Mouse (Mus musculus) neural tube, embryonic 13.5 days (tissue): ENCODE measurements around the gene Camk2g. TPM values are rescaled to one million over a fixed set of nuclear protein-coding genes. Genes with fewer than 3 reads are reported as not detected.
"Not testable (repeated sequence)": the region's sequence is repeated elsewhere in the genome, so short reads cannot be mapped to it uniquely, and the experiment has no call there.

Source experiments
- ATAC-seq: fragments of 200-750 bp; cut with Nextera tagmentation; 2 replicates; pipeline ENCODE4 v1.8.0; 2017; ENCODE audit warnings: low read depth, mild to moderate bottlenecking, moderate TSS enrichment, moderate library complexity
- H3K27ac ChIP-seq: fragments of 300-500 bp; sonication (generic); replicated peaks from 2 replicates; pipeline ENCODE4 v1.5.1; 2015; ENCODE audit warnings: moderate library complexity, mild to moderate bottlenecking, inconsistent platforms
- H3K27me3 ChIP-seq: fragments of 300-500 bp; sonication (generic); 2 replicates; pipeline ENCODE4 v1.6.1; 2015; ENCODE audit warnings: mild to moderate bottlenecking, inconsistent platforms
- H3K36me3 ChIP-seq: fragments of 300-500 bp; sonication (generic); 2 replicates; pipeline ENCODE4 v1.6.1; 2015; ENCODE audit warnings: mild to moderate bottlenecking, inconsistent platforms
- H3K4me1 ChIP-seq: fragments of 300-500 bp; sonication (generic); replicated peaks from 2 replicates; pipeline ENCODE4 v1.6.1; 2015; ENCODE audit warnings: inconsistent platforms
- H3K4me2 ChIP-seq: fragments of 300-500 bp; sonication (generic); 2 replicates; pipeline ENCODE4 v1.6.1; 2015; ENCODE audit warnings: inconsistent platforms, mild to moderate bottlenecking, moderate library complexity
- H3K4me3 ChIP-seq: fragments of 300-500 bp; sonication (generic); 2 replicates; pipeline ENCODE4 v1.5.1; 2015; ENCODE audit warnings: mild to moderate bottlenecking, inconsistent platforms
- H3K9ac ChIP-seq: fragments of 300-500 bp; sonication (generic); 2 replicates; pipeline ENCODE4 v1.6.1; 2015; ENCODE audit warnings: moderate library complexity, mild to moderate bottlenecking, inconsistent platforms
- H3K9me3 ChIP-seq: fragments of 300-500 bp; sonication (generic); 2 replicates; pipeline ENCODE4 v1.6.1; 2016; ENCODE audit warnings: inconsistent platforms
- WGBS: fragments of 180-500 bp; shearing (Covaris S2); methylation state at CpG from one replicate; pipeline ENCODE4 v1.1.7; 2015; 5-methylcytosine and 5-hydroxymethylcytosine counted together
- polyA plus RNA-seq: library from polyadenylated mRNA; unstranded; fragments of >200 nt; fragmentation: Nextera tagmentation; extraction: Ambion mirVana; gene quantifications from 2 replicates; pipeline ENCODE4 v1.2.1, GENCODE M21; 2015

Gene Camk2g
- polyA plus RNA-seq, 1 experiment from 2014 or later = 155 TPM

GRCm38 (mm10) chr14:20703461-20703860 is 90.4 kb downstream of the Camk2g start:
- Histone ChIP-seq H3K4me1 (peaks cover 59% of the 10 kb centered on the region), H3K9ac (peak overlapping the region; percentile 88), H3K27ac (peak overlapping the region; percentile 92), H3K4me3 (peak overlapping the region; percentile 79), H3K36me3 (peaks cover 27% of the 10 kb centered on the region), H3K4me2 (peak overlapping the region; percentile 68)
- WGBS = 7% methylated on average over 8 of the region's 8 CpGs
- H3K9me3 ChIP-seq, ATAC-seq, H3K27me3 ChIP-seq: not testable (repeated sequence)

GRCm38 (mm10) chr14:20702741-20703381 is 91.0 kb downstream of the Camk2g start, which contains the start of gene Chchd1:
Chchd1 (plus strand) TSS chr14:20703006.
- Histone ChIP-seq H3K27me3 (no peaks in the 10 kb centered on the region), H3K9ac (peak within 1 kb of the TSS; percentile 88), H3K4me3 (peak within 1 kb of the TSS; percentile 79), H3K36me3 (peaks cover 31% of the 10 kb centered on the region), H3K4me2 (peak within 1 kb of the TSS; percentile 68), H3K9me3 (no peaks in the 10 kb centered on the region), H3K4me1 (peaks cover 61% of the 10 kb centered on the region), H3K27ac (peak within 1 kb of the TSS; percentile 92)
- under 1% methylated on average over 61 of the region's 61 CpGs for WGBS
- ATAC-seq = peak; percentile 64

- H3K27ac ChIP-seq = peak overlapping the region; percentile 92
- H3K27me3 ChIP-seq = no peaks in the 10 kb centered on the region
- H3K9me3 ChIP-seq = no peaks in the 10 kb centered on the region
- peaks cover 68% of the 10 kb centered on the region for H3K4me1 ChIP-seq
- peak; percentile 7; the same call in 1 of the 2 replicates for ATAC-seq
- WGBS = 15% methylated on average over 15 of the region's 15 CpGs
- peaks cover 32% of the 10 kb centered on the region for H3K36me3 ChIP-seq
- peak overlapping the region; percentile 88 for H3K9ac ChIP-seq
- peak overlapping the region; percentile 68 for H3K4me2 ChIP-seq
- H3K4me3 ChIP-seq = peak overlapping the region; percentile 79
Measured at GRCm38 (mm10) chr14:20702096-20702740, 91.7 kb downstream of the Camk2g start.

GRCm38 (mm10) chr14:20701554-20701953 is 92.3 kb downstream of the Camk2g start:
- Histone ChIP-seq H3K9me3 (no peaks in the 10 kb centered on the region), H3K4me1 (peaks cover 70% of the 10 kb centered on the region), H3K27ac (no peak overlapping the region), H3K36me3 (peaks cover 32% of the 10 kb centered on the region), H3K4me2 (peak overlapping the region; percentile 68), H3K4me3 (peak overlapping the region; percentile 79), H3K27me3 (no peaks in the 10 kb centered on the region), H3K9ac (peak overlapping the region; percentile 88)
- no peak for ATAC-seq
- WGBS = 83% methylated on average over 8 of the region's 8 CpGs

- ATAC-seq = no peak
- H3K4me3 ChIP-seq = no peak overlapping the region
Measured at GRCm38 (mm10) chr14:20700362-20700761, 93.5 kb downstream of the Camk2g start.

GRCm38 (mm10) chr14:20698515-20698914 is 95.4 kb downstream of the Camk2g start:
- Histone ChIP-seq H3K27me3 (no peaks in the 10 kb centered on the region), H3K4me2 (peak overlapping the region; percentile 84), H3K4me1 (peaks cover 81% of the 10 kb centered on the region), H3K27ac (no peak overlapping the region), H3K9ac (peak overlapping the region; percentile 87), H3K36me3 (peaks cover 24% of the 10 kb centered on the region), H3K9me3 (no peaks in the 10 kb centered on the region), H3K4me3 (peak overlapping the region; percentile 77; the same call in 1 of the 2 replicates)
- 94% methylated on average over 2 of the region's 2 CpGs for WGBS
- ATAC-seq = no peak

More at GRCm38 (mm10) chr14:20700362-20700761, 93.5 kb downstream of the Camk2g start:
- Histone ChIP-seq H3K4me1 (peaks cover 76% of the 10 kb centered on the region), H3K4me2 (no peak overlapping the region), H3K27me3 (no peaks in the 10 kb centered on the region), H3K27ac (no peak overlapping the region), H3K36me3 (peaks cover 29% of the 10 kb centered on the region), H3K9ac (no peak overlapping the region), H3K9me3 (no peaks in the 10 kb centered on the region)
- 87% methylated on average over 3 of the region's 3 CpGs for WGBS

GRCm38 (mm10) chr14:20696986-20697385 is 96.9 kb downstream of the Camk2g start:
- Histone ChIP-seq H3K9ac (peak overlapping the region; percentile 87), H3K9me3 (no peaks in the 10 kb centered on the region), H3K4me1 (peaks cover 75% of the 10 kb centered on the region), H3K27ac (no peak overlapping the region), H3K4me2 (peak overlapping the region; percentile 84), H3K4me3 (peak overlapping the region; percentile 77), H3K36me3 (peaks cover 40% of the 10 kb centered on the region), H3K27me3 (no peaks in the 10 kb centered on the region)
- 3% methylated on average over 1 of the region's 1 CpGs for WGBS
- ATAC-seq = no peak

GRCm38 (mm10) chr14:20695761-20696520 is 97.9 kb downstream of the Camk2g start:
- no peaks in the 10 kb centered on the region for H3K9me3 ChIP-seq
- H3K4me3 ChIP-seq = peak overlapping the region; percentile 77
- ATAC-seq = no peak
- peaks cover 64% of the 10 kb centered on the region for H3K4me1 ChIP-seq
- 10% methylated on average over 27 of the region's 27 CpGs for WGBS
- peaks cover 50% of the 10 kb centered on the region for H3K36me3 ChIP-seq
- H3K4me2 ChIP-seq = peak overlapping the region; percentile 84
- no peaks in the 10 kb centered on the region for H3K27me3 ChIP-seq
- H3K27ac ChIP-seq = peak overlapping the region; percentile 97
- H3K9ac ChIP-seq = peak overlapping the region; percentile 87

GRCm38 (mm10) chr14:20694884-20695760 is 98.8 kb downstream of the Camk2g start, which contains the start of gene Fut11:
Fut11 (plus strand) TSS chr14:20694968.
- Histone ChIP-seq H3K9ac (peak within 1 kb of the TSS; percentile 87), H3K4me1 (peaks cover 56% of the 10 kb centered on the region), H3K9me3 (no peaks in the 10 kb centered on the region), H3K27me3 (no peaks in the 10 kb centered on the region), H3K36me3 (peaks cover 55% of the 10 kb centered on the region), H3K27ac (peak within 1 kb of the TSS; percentile 97), H3K4me2 (peak within 1 kb of the TSS; percentile 84), H3K4me3 (peak within 1 kb of the TSS; percentile 77)
- WGBS = under 1% methylated on average over 94 of the region's 111 CpGs
- ATAC-seq = peak; percentile 94

GRCm38 (mm10) chr14:20694185-20694883 is 99.6 kb downstream of the Camk2g start:
- Histone ChIP-seq H3K27ac (peak overlapping the region; percentile 97), H3K9ac (peak overlapping the region; percentile 87), H3K36me3 (peaks cover 63% of the 10 kb centered on the region), H3K4me3 (peak overlapping the region; percentile 77), H3K4me1 (peaks cover 48% of the 10 kb centered on the region), H3K4me2 (peak overlapping the region; percentile 84), H3K9me3 (no peaks in the 10 kb centered on the region), H3K27me3 (no peaks in the 10 kb centered on the region)
- WGBS = 49% methylated on average over 13 of the region's 13 CpGs
- peak; percentile 30 for ATAC-seq
